Mouse (Mus musculus) erythroblast, adult 5-6 weeks (primary cell): ENCODE results near the gene Ak2. TPM values are rescaled to one million over a fixed set of nuclear protein-coding genes. Genes with fewer than 3 reads are reported as not detected.

Experiments used
- ATAC-seq: replicated peaks from 2 replicates; pipeline ENCODE4 v1.8.0; 2016; ENCODE audit warnings: moderate number of reproducible peaks, mild to moderate bottlenecking, moderate TSS enrichment, inconsistent platforms; ENCODE audit not compliant: poor library complexity, low FRiP score, severe bottlenecking
- total RNA-seq, 2 experiments: library from RNA; stranded (forward) in 1 of 2; stranded (reverse) in 1 of 2; fragments of 150-400 nt in 1 of 2; fragments of 200-764, 138-1000 nt in 1 of 2; gene quantifications; 2 replicates each; pipeline versions ENCODE4 v1.2.3 to v1.2.4; 2015 to 2017; ENCODE audit warnings: low replicate concordance in 2 of 2

Gene Ak2
- total RNA-seq (2015; ENCODE audit: low replicate concordance) (15.4 and 25.7 TPM in 2 replicates), total RNA-seq (2017; ENCODE audit: low replicate concordance) (28.7 and 31.4 TPM in 2 replicates)

- no peak for ATAC-seq
Observed at GRCm38 (mm10) chr4:128991500-128992008, at the start of gene Ak2. Gene Ak2, plus strand, starts transcription at chr4:128991958.

DNA sequence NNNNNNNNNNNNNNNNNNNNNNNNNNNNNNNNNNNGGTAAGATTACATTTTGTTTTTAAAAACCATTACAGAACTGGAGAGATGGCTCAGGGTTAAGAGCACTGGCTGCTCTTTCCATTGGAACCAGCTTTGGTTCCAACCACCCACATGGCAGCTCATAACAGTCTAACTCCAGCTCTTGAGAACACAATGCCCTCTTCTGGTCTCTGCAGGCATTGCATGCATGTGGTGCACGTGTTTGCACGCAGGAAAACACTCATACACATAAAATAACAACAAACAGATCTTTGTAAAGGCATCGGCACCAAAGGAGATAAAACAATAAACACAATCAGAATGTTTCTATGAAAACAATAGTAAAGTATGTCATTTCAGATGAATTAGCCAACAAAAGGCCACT is 49.4 kb upstream of the Ak2 start:
- no peak; the same call in 1 of the 2 replicates for ATAC-seq

- no peak for ATAC-seq
Observed at GRCm38 (mm10) chr4:128946736-128947135, 45.0 kb upstream of the Ak2 start.

GRCm38 (mm10) chr4:128947326-128947933 is 44.3 kb upstream of the Ak2 start:
- no peak for ATAC-seq

DNA sequence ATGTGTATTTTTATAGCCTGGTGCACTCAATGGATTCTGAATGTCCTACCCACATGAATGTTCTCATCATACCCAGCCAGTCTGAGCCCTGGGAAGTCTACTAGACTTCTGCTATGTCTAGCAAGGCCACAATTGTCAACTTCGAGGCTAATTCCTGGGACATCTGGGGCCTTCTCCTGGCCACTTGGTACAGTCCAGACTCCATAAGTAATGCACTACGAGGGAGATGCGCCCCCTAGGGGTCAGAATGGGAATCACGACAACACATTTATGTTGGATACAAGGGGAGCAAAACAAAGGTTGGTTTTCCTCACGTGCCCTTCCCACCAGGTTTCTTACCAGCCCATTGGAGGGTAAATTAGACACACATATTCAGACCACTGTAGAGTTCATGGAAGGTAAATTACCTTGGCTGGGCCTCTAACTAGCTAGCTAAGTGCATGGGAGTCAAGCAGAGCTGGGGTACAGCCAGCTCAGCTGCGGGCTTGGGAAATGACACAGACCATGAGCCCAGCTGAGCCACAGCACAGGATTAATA is 43.6 kb upstream of the Ak2 start:
- 0 out of 2 replicates have a peak, but pooled peaks have one; percentile 50 for ATAC-seq

GRCm38 (mm10) chr4:128949470-128950005 is 42.2 kb upstream of the Ak2 start:
- 0 out of 2 replicates have a peak, but pooled peaks have one; percentile 28 for ATAC-seq

- ATAC-seq = no peak
Observed at GRCm38 (mm10) chr4:128950461-128950860, 41.3 kb upstream of the Ak2 start.

- no peak for ATAC-seq
Observed at GRCm38 (mm10) chr4:128953851-128954250, 37.9 kb upstream of the Ak2 start.

GRCm38 (mm10) chr4:128957155-128957911 is 34.4 kb upstream of the Ak2 start:
- no peak for ATAC-seq

- no peak for ATAC-seq
Observed at GRCm38 (mm10) chr4:128958156-128958555, 33.6 kb upstream of the Ak2 start.

GRCm38 (mm10) chr4:128958849-128959248 is 32.9 kb upstream of the Ak2 start:
- no peak for ATAC-seq

- ATAC-seq = no peak
Observed at GRCm38 (mm10) chr4:128959676-128960075, 32.1 kb upstream of the Ak2 start.

DNA sequence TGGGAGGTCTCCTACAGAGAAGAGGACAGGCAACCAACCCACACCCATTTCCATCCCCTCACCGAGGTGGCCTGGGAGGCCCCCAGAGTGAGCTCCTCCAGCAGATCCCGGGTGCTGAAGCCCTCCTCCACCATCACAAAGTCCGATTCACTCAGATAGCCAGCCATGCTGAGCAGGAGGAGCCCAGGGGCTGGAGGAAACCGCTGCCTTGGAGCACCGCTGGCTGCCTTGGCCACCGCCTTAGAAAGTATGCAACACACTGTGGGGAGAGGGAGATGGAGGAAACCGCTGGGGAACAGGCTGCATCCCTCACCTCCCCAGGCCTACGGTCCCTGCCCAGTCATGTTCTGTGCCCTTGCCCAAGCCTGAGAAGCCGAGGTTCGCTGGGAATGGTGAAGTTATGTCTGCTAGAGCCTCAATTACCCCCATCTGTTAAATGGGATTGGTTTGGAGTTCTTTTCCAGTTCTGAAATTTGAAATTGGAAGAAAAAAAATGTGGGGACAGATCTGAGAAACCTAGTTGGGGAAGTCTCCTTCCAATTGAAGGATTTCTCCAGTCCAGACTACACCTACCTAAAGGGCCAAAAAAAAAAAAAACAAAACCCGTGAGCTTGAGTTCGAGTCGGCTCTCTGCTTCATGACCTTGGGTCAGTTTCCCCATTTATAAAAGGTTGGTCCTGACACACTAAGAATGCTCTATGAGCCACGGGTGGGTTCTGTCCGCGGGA is 30.3 kb upstream of the Ak2 start:
- ATAC-seq = no peak

DNA sequence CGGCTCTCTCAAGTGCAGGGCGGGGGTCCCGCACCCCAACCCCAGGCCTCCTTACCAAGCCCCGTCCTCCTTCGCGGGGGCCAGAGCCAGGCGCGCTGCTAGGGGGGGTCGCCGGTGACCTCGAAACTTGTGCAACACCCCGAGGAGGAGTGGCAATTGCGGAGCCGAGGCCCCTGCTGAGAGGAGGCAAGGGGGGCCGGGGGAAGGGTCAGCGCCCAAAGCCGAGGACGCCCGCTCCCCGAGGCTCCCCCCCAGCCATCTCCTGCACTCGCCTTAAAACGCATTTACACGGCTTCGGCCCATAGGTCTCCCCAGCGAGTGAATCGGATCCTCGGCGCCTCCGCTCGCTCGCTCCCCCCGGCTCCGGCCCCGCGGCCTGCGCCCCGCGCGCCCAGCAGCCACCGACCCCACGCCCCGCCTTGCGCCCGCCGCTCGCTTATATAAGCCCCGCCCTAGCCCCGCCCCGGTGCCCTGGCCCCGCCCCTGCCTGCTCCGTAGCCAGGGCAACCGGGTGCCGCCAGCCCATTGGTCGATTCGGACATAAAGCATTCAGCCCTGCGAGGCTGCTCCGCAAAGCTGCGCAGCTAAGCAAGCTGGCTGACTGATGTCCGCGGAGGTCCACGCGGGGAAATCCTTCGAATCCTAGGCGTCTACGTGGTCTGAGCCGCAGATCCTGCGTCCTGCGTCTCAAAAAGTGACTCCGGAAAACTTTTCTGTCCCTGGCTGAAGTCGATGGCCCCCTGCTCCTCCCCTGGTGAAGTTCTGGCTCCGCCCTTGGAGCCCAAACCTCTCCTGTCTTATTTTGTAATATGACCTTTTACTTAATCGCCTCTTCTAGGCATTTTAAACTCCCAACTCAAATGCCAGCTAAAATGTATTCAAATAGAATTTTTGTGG is 29.5 kb upstream of the Ak2 start, which contains the start of gene Azin2:
Azin2 (minus strand) TSS at position 414 of the 897 bp plus-strand sequence.
- peak; percentile 58 for ATAC-seq

- ATAC-seq = no peak
Observed at GRCm38 (mm10) chr4:128962926-128963290, 28.9 kb upstream of the Ak2 start.

DNA sequence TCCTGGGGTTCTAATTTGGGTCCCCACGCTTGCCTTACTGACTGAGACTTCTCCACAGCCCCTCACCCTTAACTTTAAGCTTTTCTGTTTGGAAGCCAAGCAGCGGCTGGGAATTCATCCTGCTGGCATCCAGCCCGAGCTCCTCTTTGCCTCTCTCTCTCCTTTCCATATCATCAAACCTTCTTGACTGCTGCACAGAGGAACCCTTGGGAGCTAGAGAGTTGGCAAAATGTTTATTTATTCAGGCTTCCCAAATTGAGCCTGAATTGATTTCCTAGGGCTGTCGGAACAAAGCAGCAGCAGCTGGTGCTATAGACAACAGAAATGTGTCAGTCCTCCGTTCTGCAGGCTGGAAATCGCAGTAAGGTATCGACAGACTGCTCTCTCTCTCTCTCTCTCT is 25.0 kb upstream of the Ak2 start:
- no peak for ATAC-seq

GRCm38 (mm10) chr4:128969081-128969480 is 22.7 kb upstream of the Ak2 start:
- no peak for ATAC-seq

GRCm38 (mm10) chr4:128969607-128970416 is 21.9 kb upstream of the Ak2 start:
- no peak for ATAC-seq
